Mouse (Mus musculus): ENCODE data around the gene Lamp2.
"Not testable (repeated sequence)": the region's sequence is repeated elsewhere in the genome, so short reads cannot be mapped to it uniquely, and the experiment has no call there.

Gene Lamp2

GRCm38 (mm10) chrX:38455890-38456634 is at the start of gene Lamp2:
Lamp2 (minus strand) TSS chrX:38456454.
- in situ Hi-C loops (cut with MboI): loop anchor here (25.0 kb wide), 1 partner anchor 219 kb away; no protein-coding TSS in a partner anchor

GRCm38 (mm10) chrX:38504846-38505245 is 48.6 kb upstream of the Lamp2 start:
- in situ Hi-C loops (cut with MboI): loop anchor here (10.0 kb wide), 1 partner anchor 60 kb away; no protein-coding TSS in a partner anchor

GRCm38 (mm10) chrX:38502182-38502581 is 45.9 kb upstream of the Lamp2 start:
- in situ Hi-C loops (cut with MboI): loop anchor here (10.0 kb wide), 1 partner anchor 57 kb away; no protein-coding TSS in a partner anchor

- in situ Hi-C loops (cut with MboI): not testable (repeated sequence)
Measured at GRCm38 (mm10) chrX:38485464-38485863, 29.2 kb upstream of the Lamp2 start.

- in situ Hi-C loops (cut with MboI): no loop called here
Measured at GRCm38 (mm10) chrX:38478583-38478982, 22.3 kb upstream of the Lamp2 start.

- in situ Hi-C loops (cut with MboI): loop anchor here (25.0 kb wide), 1 partner anchor 236 kb away; no protein-coding TSS in a partner anchor
Measured at GRCm38 (mm10) chrX:38473537-38474299, 17.5 kb upstream of the Lamp2 start.

GRCm38 (mm10) chrX:38473164-38473536 is 16.9 kb upstream of the Lamp2 start:
- in situ Hi-C loops (cut with MboI): loop anchor here (25.0 kb wide), 1 partner anchor 236 kb away; no protein-coding TSS in a partner anchor

GRCm38 (mm10) chrX:38466236-38466635 is 10.0 kb upstream of the Lamp2 start:
- in situ Hi-C loops (cut with MboI): loop anchor here (25.0 kb wide), 1 partner anchor 229 kb away; no protein-coding TSS in a partner anchor

GRCm38 (mm10) chrX:38463160-38463559 is 6.9 kb upstream of the Lamp2 start:
- in situ Hi-C loops (cut with MboI): loop anchor here (25.0 kb wide), 1 partner anchor 226 kb away; no protein-coding TSS in a partner anchor

- in situ Hi-C loops (cut with MboI): loop anchor here (25.0 kb wide), 1 partner anchor 225 kb away; no protein-coding TSS in a partner anchor
Measured at GRCm38 (mm10) chrX:38462101-38462500, 5.8 kb upstream of the Lamp2 start.

- in situ Hi-C loops (cut with MboI): loop anchor here (25.0 kb wide), 1 partner anchor 224 kb away; no protein-coding TSS in a partner anchor
Measured at GRCm38 (mm10) chrX:38460887-38461286, 4.6 kb upstream of the Lamp2 start.

- in situ Hi-C loops (cut with MboI): loop anchor here (25.0 kb wide), 1 partner anchor 222 kb away; no protein-coding TSS in a partner anchor
Measured at GRCm38 (mm10) chrX:38459076-38459475, 2.8 kb upstream of the Lamp2 start.

- in situ Hi-C loops (cut with MboI): loop anchor here (25.0 kb wide), 1 partner anchor 219 kb away; no protein-coding TSS in a partner anchor
Measured at GRCm38 (mm10) chrX:38456635-38457006, 367 bp upstream of the Lamp2 start.

GRCm38 (mm10) chrX:38455474-38455873 is 780 bp downstream of the Lamp2 start:
- in situ Hi-C loops (cut with MboI): loop anchor here (25.0 kb wide), 1 partner anchor 218 kb away; no protein-coding TSS in a partner anchor

- in situ Hi-C loops (cut with MboI): loop anchor here (25.0 kb wide), 1 partner anchor 218 kb away; no protein-coding TSS in a partner anchor
Measured at GRCm38 (mm10) chrX:38454900-38455299, 1.4 kb downstream of the Lamp2 start.

GRCm38 (mm10) chrX:38453924-38454323 is 2.3 kb downstream of the Lamp2 start:
- in situ Hi-C loops (cut with MboI): loop anchor here (25.0 kb wide), 1 partner anchor 217 kb away; no protein-coding TSS in a partner anchor

GRCm38 (mm10) chrX:38450476-38450875 is 5.8 kb downstream of the Lamp2 start:
- in situ Hi-C loops (cut with MboI): loop anchor here (25.0 kb wide), 1 partner anchor 213 kb away; no protein-coding TSS in a partner anchor

GRCm38 (mm10) chrX:38445705-38446104 is 10.5 kb downstream of the Lamp2 start:
- in situ Hi-C loops (cut with MboI): loop anchor here (10.0 to 25.0 kb wide), 2 partner anchors 59 to 258 kb away; partner anchors contain the start of gene Zbtb33

GRCm38 (mm10) chrX:38442425-38442824 is 13.8 kb downstream of the Lamp2 start:
- in situ Hi-C loops (cut with MboI): loop anchor here (10.0 to 25.0 kb wide), 2 partner anchors 62 to 255 kb away; partner anchors contain the start of gene Zbtb33

GRCm38 (mm10) chrX:38439629-38440028 is 16.6 kb downstream of the Lamp2 start:
- in situ Hi-C loops (cut with MboI): loop anchor here (10.0 to 25.0 kb wide), 2 partner anchors 65 to 252 kb away; partner anchors contain the start of gene Zbtb33

- in situ Hi-C loops (cut with MboI): loop anchor here (25.0 kb wide), 1 partner anchor 251 kb away; the partner anchor contains the start of gene Zbtb33
Measured at GRCm38 (mm10) chrX:38438147-38438791, 18.0 kb downstream of the Lamp2 start.

Measured in mature B cell (primary cell).